Comparison of ENCODE assay signal across 9 mouse cellular contexts in genomic region chr16:20424226-20424663, GRCm38 (mm10). TPM values are rescaled to one million over a fixed set of nuclear protein-coding genes. Genes with fewer than 3 reads are reported as not detected.
DNase-seq lines count a peak whose midpoint lies in the region; ATAC-seq lines count a peak whose summit lies in the region.
"Had no signal": no experiment of that assay in that cellular context is flagged by ENCODE, and none has a peak within 500 bp of the region (broad histone marks: within the 10 kb centered on the region; RNA-seq: fewer than 3 reads in every experiment).

No protein-coding gene starts in this region.

- H3K9ac ChIP-seq in neural tube, embryonic 15.5 days (replicated peaks), result no peak overlapping the region

- peaks cover 64% of the 10 kb centered on the region for H3K4me1 ChIP-seq in erythroblast, embryonic 14.5 days (ENCODE audit: control insufficient read depth)
- peaks cover 60% of the 10 kb centered on the region for H3K4me1 ChIP-seq in megakaryocyte, embryonic 14.5 days
- H3K4me1 ChIP-seq in neural tube, embryonic 15.5 days, result peaks cover 23% of the 10 kb centered on the region

- H3K4me3 ChIP-seq in erythroblast, embryonic 14.5 days (replicated peaks), result peak overlapping the region; percentile 93
- peak overlapping the region; percentile 98 for H3K4me3 ChIP-seq in megakaryocyte, embryonic 14.5 days (replicated peaks)
- no peak overlapping the region for H3K4me3 ChIP-seq in neural tube, embryonic 15.5 days (replicated peaks)

- ATAC-seq in erythroblast, adult 5-6 weeks (replicated peaks; ENCODE audit: low FRiP score, poor library complexity, severe bottlenecking), result no peak
- ATAC-seq in megakaryocyte, adult 5-6 weeks (ENCODE audit: poor library complexity, severe bottlenecking), result no peak
- ATAC-seq in neural tube, embryonic 15.5 days (ENCODE audit: low FRiP score), result no peak

- no peaks in the 10 kb centered on the region for H3K9me3 ChIP-seq in erythroblast, embryonic 14.5 days (ENCODE audit: control insufficient read depth, low read length)
- H3K9me3 ChIP-seq in megakaryocyte, embryonic 14.5 days, result no peaks in the 10 kb centered on the region
- no peaks in the 10 kb centered on the region for H3K9me3 ChIP-seq in neural tube, embryonic 15.5 days (replicated peaks)

- no peaks in the 10 kb centered on the region for H3K27me3 ChIP-seq in erythroblast, embryonic 14.5 days (ENCODE audit: control insufficient read depth)
- no peaks in the 10 kb centered on the region for H3K27me3 ChIP-seq in megakaryocyte, embryonic 14.5 days (replicated peaks)
- H3K27me3 ChIP-seq in neural tube, embryonic 15.5 days (replicated peaks), result no peaks in the 10 kb centered on the region

- peaks cover 26% of the 10 kb centered on the region for H3K36me3 ChIP-seq in erythroblast, embryonic 14.5 days (ENCODE audit: control insufficient read depth)
- H3K36me3 ChIP-seq in megakaryocyte, embryonic 14.5 days (replicated peaks; ENCODE audit: low read length), result peaks cover 37% of the 10 kb centered on the region
- peaks cover 21% of the 10 kb centered on the region for H3K36me3 ChIP-seq in neural tube, embryonic 15.5 days

- peak; percentile 36 for DNase-seq in induced T-regulatory cell, adult 2 months (ENCODE audit: low read depth)
- no peak for DNase-seq in adrenal gland, adult 2 months
- no peak for DNase-seq in layer of hippocampus, adult 8-10 months (ENCODE audit: low spot score in 2 of 2)
- DNase-seq: gastrocnemius, postnatal 36 days had no signal

- 82% methylated on average over 7 of the region's 7 CpGs for WGBS in neural tube, embryonic 15.5 days

- peak overlapping the region; percentile 72 for H3K4me2 ChIP-seq in neural tube, embryonic 15.5 days

- no peak overlapping the region for H3K27ac ChIP-seq in neural tube, embryonic 15.5 days (replicated peaks)

RNA-seq across cellular contexts. Expression of gene Abcc5, which starts 1.9 kb away (rescaled TPM):
- polyA plus RNA-seq in erythroblast, embryonic 14.5 days (2012), result 0.28 and 0.32 TPM in 2 replicates
- total RNA-seq in erythroblast, adult 5-6 weeks (2015; ENCODE audit: low replicate concordance), result 26.8 and 30.0 TPM in 2 replicates
- total RNA-seq in erythroblast, adult 5-6 weeks (2017; ENCODE audit: low replicate concordance), result 32.8 and 56.3 TPM in 2 replicates
- polyA plus RNA-seq in megakaryocyte, embryonic 14.5 days (2012; ENCODE audit: insufficient read depth, low replicate concordance), result 5.3 and 17.1 TPM in 2 replicates
- 22.8 and 27.4 TPM in 2 replicates for total RNA-seq in megakaryocyte, adult 5-6 weeks (2015)
- total RNA-seq in megakaryocyte, adult 5-6 weeks (2017), result 28.2 and 38.9 TPM in 2 replicates
- 120 and 142 TPM in 2 replicates for polyA plus RNA-seq in neural tube, embryonic 15.5 days (2015; fragmentation: Nextera tagmentation; extraction: Ambion mirVana)
- total RNA-seq in adrenal gland, adult 2 months (2021), result 10 to 100 TPM; 62.3 to 66.4 TPM
- polyA plus RNA-seq in adrenal gland, adult 2 months (2012; rRNA removed), result 51.2 and 52.3 TPM in 2 replicates
- total RNA-seq in layer of hippocampus, adult 8-10 months (2022), result 100 to 1,000 TPM; 202 to 301 (median 225) TPM
